Mouse (Mus musculus) mesoderm, embryonic 11.5 days (tissue): ENCODE measurements around the gene Lsamp.

Experiments used
- DNase-seq: peaks from one replicate; pipeline ENCODE4 v3.0.0-alpha.2; 2012; ENCODE audit warnings: low read depth, low spot score

Gene Lsamp

DNA sequence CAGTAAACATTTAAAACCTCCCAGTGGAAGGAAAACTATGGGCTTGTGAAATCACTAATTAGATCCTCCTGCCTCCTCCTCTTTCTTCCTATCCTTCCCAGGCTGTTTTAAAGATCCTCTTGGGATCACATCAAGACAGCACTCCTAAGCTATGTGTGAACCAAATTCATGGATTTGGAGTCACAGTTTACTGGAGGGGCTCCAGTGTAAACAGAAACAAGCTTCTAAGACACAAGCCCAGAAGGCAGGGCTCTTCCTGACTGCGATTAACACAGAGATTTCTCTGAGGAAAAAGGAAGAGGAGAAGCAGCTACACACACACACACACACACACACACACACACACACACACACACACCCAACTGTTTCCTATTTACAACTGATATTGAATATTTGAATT lies 961.7 kb downstream of the Lsamp start:
- DNase-seq, result no peak

DNA sequence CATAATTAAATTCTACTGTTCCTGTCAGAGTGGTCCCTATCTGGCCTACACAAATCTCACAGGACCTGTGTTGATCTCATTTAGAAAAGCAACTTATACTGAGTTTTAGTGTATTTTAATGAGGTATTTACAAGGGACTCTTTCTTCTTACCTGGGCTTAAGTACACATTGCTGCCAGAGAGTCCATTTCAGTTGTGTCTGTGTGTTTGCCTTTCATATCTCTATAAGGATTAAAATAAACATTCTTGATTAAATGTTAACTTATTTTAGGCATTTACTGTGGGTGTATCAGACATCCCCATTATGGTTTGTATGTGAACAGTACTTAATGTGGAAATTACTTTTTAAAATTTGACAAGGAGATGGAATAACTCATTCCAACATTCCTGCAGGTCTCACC lies 963.9 kb downstream of the Lsamp start:
- DNase-seq, result no peak

DNA sequence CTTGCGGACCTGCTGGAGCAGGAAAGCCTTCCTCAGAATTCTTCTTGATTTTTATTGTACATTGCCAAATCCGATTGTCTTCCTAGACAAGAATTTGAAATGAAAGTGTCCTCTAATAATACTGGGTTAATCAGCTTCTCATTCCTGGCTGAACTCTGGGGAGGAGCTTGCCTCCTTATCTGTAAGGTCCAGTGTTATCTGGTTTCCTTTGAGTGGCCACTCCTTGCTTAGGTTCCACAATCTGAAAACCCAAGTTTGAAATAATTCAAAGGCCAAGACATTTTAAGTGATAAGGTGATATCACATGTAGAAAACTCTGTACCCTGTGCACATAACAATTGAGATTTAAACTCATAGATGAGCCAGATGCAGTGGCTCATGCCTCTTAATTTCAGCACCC lies 975.0 kb downstream of the Lsamp start:
- DNase-seq, result no peak

DNA sequence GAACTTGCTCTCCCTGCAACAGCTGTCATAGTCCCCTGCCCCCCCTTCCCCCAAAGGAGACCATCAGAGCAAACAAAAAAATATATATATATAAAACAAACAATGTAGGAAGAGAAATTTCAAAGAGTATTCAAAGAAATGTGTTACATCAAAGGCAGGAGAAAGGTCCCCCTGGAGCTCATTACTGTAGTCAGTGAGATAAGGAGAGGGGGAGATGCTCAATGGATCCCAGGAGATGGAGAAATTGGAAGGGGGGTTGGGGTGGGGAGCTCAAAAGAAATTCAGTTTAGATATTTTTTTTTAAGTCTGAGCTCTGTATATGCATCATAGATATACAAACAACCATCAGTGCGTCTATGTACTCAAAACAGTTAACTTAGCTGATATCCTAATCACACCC lies 976.4 kb downstream of the Lsamp start:
- no peak for DNase-seq

DNA sequence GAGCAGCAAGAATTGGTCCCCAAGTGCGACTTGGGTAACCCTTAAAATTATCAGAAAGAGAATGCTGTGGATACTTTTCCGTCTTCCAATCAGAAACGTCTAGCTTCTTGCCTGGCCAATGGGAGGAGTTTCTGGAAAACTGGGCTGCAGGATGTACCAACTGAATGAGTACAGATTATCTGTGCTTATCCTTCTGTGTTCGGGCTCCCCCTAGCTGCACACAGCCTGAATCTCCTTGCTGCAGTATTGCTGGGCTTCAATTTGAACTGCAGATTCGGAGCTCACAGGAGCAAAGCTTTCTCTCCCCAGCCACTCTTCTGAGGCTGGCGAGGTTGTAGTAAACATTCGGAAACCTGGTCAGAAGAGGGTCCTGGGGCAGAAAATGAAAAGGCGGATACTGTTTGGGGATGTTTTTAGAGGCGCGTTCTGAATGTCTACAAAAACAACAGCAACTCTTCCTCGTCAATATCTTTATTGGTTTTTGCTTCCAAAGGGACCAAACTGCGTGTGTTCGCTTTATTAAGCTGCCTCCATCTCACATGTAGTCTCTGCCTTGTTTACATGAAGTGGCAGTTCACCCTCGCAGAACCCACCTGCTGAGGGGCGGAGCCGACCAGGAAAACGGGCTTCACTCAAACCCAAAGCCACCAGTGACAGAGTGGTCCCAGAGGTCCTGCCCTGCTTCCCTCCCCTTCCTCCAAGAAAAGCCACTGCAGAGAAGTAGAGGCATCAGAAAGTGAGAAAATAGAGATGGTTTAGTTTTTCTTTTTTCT lies 984.1 kb downstream of the Lsamp start:
- peak; percentile 85 for DNase-seq

DNA sequence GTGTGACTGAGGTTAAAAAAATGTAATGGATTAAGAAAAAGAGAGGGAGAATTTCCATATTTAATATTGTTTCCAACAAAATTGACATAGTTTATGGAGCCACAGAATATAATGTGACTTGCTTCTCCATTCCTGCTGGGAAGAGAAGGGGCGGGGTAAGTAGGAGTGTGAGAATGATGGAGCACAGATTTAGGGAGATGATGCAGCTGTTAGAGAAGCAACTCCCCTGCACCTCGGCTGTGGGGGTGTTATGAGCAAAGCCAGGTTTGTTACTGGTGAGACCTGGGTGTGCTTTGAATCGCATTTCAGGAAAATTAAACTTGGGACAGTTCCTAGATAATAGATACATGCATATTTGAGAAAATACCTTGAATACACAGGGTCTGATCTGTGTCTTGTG lies 987.2 kb downstream of the Lsamp start:
- DNase-seq, result no peak

DNA sequence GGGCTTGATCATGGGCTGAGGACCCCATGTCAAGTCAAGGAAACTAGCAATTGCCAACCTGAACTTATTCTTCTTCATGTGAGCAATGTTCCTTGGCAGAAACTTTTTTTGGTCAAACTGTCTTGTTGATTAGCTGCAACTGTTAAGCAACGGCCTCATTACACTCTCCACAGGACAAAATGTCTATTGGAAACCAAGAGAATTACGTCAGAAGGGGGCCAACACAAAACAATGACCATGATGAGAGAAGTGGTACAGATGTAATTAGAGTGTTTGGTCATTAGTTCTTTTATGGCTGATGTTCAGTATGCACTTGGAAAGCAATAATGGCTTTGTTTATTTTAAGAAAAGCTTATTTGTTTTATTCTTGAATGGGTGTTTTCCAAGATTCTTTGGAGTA lies 989.9 kb downstream of the Lsamp start:
- no peak for DNase-seq

DNA sequence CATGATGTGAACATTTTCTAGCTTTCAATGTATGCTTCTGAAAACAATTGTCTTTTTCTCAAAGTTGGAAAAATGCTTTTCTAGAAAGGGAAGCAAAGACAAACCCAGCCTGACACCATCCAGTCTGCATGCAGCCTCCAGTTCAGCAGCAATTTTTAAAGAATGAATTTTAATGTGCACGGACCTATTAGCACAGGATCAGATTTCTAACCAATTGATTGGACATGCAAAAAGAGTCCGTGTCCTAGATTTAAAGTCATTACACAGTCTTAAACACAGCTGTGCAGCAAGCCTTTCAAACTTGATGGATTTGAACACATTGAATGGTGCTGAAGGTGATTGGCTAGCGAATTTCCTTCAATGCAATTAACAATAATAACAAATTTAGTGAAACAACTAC lies 998.9 kb downstream of the Lsamp start:
- no peak for DNase-seq

DNA sequence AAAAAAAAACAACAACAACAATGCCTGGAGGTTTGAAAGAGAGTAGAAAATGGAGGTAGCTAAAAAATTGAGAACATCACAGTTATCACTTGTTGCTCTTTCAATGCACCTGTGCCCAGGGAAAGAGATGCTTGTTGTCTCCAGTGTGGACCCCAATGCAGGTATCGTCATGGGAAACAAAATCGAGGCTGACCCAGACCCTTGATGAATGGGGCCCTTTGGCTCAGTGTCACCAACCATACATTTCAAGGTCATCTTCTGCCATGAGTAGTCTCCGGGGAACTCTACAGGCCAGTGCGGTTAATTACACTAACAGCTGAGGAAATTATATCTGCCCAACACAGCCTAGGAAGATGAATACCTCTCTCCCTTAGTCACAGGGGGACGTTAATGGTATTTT lies 1023.4 kb downstream of the Lsamp start:
- DNase-seq, result peak; percentile 30

DNA sequence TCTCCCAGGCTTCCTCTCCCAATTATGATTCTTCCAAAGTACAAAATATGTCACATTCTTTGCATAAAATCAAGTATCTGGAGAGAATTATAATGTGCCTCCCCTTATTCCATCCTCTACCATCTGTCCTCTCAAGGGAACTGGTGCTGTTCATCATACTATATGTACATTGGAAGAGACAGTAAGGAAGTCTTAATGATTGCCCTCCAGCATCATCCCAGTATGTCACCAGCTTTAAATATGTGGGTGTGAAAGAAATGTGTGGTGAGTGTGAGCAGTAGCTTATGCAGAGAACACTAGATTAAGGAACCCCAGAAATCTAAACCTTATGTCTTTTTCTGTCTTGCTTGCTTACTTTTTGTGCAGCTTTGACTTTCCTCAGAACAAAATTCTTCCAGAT lies 1050.6 kb downstream of the Lsamp start:
- no peak for DNase-seq

DNA sequence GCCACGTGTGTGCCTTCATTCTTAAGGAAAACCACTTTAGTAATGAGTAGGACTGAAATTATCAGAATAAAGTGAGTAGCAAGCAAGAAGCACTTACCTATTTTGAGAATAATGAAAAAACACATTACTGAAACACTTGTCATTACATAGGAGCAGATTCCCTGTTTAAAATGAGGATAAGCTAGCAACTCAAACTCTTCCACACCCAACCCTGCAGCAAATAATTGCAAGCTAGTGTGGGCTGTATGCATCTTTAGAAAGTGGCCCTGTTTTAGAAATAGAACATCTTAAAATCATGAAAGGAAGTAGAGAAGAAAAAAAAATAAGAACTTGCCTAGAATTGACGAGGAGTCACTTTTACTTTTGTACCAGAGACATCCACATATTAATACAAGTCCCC lies 1057.5 kb downstream of the Lsamp start:
- no peak for DNase-seq

DNA sequence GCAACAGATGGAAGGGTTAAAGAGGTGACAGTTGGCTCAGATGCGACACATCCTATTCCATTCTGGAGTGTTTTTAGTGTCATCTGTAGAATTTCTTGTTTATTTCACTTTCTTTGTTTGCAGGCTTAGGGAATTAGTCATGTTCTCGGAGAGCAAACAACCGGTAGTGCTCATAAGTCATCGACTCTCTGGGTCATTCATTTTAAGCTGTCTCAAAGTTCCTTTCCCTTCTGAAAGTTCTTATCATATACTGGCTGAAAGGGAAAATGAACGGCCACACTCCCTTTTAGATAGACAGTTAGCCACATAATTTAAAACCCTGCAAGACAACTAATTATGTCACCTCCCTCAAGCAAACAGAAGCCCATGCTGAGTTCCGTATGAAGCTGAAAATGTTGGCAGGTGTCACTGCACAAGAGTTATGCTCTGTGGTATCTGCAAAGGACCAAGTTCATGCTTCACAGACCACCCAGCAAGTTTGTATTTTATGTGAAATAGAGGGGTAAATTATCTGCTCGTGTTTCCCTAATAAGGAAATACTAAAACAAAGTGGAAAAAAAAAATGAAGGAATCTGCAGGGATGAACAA lies 1079.2 kb downstream of the Lsamp start:
- DNase-seq, result no peak

DNA sequence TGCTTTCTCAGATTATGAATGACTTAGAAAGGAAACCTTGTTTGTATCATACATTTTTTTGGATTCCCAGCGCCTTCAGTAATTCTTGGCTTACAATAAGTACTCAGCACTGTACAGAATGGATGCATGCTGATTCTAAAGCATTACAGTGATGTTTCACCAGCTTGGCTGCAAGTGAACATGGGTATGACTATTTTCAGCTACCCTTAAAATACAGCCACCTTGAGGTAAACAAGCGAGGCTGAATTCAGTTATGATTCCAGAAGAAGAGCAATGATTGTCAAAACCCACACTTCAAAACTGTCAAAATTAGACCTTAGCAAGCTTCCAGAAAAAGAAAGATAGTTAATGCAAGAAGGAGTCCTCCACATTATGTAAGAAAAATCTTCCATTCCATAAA lies 1089.3 kb downstream of the Lsamp start:
- DNase-seq, result no peak

DNA sequence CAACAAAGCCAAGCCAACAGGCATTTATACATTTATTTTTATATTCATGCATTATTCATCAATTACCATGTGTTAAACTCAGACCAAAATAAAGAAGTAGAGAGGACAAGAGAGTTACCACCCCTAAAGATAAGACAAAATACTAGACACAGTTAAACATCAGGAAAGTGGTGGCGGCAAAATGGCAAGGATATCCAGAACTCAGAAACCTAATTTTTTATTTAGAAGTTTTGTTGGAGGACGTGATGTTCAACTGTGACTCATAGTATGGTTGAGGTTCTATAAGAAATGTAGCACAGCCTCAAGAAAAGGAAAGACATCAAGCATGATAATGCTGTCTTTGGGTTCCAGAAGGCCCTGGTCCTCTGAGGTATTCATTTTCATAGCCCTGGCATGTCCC lies 1104.5 kb downstream of the Lsamp start:
- no peak for DNase-seq

DNA sequence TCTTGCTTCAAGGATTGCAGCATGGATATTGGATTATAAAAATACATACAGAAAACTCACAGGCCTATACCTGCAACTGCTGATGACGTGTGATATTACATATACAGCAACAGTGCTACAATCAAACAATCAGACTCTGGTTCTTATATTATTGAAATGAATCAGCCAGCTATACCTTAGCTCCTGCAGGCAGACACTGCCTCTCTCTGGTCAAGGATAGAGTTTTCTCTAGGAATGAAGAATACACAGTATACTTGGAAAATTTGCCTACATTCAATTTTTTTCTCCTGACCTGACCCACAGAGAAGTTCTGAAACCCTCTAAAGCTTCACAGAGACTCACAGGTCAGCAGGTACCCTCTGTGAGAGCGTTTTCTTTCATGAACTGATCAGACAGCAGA lies 1105.9 kb downstream of the Lsamp start:
- DNase-seq, result no peak

DNA sequence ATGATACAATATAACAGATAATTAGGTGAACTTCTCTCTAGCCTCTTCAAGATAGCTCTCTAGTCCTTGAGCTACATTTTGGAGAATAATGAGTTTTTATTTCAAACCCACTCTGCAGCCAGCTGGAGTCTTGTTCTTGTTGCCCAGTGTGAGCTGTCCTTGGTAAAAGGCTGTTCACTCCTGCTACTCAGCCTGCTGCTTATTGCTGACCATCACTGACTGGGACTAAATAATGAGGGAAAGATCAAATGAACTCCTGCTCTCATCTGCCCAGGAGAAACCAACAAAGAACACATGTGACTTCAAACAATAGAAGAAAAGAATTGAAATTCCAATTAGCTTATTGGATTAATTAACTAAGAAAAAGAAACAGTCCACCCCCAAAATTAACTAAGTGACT lies 1107.1 kb downstream of the Lsamp start:
- no peak for DNase-seq

DNA sequence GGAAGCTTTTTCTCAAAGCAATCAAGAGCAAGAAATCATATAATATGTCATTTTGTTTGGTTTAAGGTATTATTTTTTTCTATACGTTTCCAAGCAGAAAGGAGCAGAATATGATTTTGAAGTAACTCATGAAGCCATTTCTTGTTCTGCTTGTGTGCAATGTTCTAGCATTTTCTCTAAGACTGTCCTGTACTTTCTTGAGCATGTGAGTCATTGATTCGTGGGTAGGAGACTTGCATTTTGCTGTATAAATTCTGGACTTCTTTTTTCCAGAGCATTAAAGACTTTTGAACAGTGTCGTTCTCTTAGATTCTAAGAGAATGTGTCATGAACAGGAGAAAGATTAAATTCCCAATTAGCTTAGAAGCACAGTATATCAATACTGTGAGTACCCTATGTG lies 1118.6 kb downstream of the Lsamp start:
- DNase-seq, result no peak

DNA sequence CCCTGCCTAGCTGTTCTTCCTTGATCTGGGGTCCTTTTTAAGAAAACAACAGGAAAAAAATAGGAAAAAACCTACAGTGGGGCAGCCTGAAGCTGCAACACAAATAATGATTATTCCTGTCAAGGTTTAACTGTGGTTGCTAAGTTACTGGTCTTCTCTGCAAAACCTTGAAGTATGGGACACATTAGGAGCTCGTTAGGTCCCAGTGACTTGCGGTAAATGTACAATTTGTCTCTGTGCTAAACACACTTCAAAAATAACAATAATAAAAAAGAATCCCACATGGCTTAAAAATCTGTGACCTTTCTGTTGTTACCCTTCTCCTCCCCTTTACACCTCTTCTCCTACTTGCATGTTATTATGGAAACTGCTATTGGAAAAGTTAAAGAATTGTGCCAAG lies 1140.2 kb downstream of the Lsamp start:
- DNase-seq, result no peak

DNA sequence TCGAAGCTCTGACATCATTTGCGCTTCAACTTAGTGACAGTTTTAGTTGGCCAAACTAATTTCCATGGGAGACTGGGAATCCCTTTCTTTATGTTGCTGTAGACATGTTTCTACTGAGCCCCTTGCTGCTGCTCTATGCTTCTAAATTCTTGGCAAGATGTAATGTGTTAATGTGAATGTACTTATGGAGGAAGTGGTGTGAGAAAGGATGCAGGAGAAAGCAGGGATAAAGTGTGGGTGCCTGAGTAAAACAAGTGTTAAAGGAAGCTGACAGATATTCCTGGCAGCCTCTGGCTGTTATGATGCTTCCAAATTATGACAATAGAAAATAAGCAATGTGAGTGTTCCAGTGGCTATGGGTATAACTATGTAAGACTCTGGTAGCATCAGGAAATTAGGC lies 1140.9 kb downstream of the Lsamp start:
- no peak for DNase-seq

DNA sequence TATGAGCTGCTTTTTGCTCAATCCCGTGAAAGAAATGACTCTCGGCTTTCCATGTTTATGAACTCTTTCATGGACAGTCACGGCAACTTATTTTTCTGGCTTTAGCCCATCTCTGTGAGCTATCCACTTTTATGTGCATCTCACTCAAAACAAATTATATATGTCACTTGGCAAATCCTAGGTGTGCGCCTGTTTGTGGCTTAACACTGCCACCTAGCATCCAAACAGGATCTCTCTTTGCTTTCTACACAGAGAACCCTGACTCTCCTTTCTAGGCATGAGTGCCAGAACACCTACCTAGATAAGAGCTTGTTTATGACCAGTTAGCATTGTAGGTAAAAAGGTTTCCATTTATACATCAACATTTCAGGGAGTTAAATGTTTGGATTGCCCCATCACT lies 1146.9 kb downstream of the Lsamp start:
- no peak for DNase-seq

DNA sequence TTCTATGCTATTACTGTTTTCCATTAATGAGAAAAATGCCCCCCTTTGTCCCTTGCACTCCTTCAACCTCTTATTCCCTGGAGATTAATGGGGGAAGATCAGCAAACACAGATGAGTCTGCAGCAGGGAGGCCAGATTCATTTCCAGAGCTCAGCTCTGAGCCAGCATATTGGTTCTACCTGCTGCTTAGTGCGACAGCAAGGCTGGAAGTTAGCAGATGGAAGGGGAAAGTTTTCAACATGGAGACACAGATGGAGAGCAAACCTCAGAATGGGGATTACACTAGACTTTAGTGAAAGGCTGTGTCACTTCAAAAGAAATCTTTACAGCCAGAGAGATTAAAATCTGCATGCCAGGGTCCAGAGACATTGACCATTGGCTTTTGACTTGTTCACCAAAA lies 1188.7 kb downstream of the Lsamp start:
- DNase-seq, result no peak

DNA sequence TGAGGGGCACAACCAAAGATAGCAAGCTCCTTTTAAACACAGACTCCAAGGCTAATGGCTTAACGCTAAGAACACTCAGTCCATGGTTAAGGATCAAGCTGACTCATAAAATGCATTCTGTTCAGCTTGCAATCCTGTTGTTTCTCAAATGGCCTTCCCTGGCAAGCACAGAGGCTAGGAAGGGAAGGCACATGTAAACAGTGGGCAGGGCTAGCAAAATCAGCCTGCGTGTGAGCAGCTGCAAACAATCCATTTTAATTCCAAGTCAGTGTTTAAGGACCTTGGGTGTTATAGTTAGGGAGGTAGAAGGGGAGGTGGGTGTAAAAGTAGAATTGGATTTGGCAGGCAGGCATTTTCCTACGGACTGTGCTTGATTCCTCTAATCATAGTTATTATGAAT lies 1195.4 kb downstream of the Lsamp start:
- no peak for DNase-seq

DNA sequence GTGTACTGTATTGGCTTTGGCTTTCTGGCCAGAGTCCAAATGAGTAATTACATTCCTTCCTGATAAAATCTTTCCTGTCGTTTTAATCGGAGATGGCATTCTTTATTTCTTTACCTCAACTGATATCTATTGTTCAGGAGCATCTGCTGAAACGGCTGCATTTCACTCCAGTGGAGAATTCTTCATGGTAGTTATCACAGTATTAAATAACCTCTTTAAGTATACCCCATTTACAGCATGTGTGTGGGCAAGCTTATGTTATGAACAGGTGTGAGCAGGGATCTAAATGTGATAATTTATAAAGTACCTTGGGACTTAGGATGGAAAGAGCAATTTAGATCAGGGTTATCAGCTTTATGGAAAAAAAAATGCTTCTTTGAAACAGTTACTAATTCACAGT lies 1196.7 kb downstream of the Lsamp start:
- DNase-seq, result no peak

DNA sequence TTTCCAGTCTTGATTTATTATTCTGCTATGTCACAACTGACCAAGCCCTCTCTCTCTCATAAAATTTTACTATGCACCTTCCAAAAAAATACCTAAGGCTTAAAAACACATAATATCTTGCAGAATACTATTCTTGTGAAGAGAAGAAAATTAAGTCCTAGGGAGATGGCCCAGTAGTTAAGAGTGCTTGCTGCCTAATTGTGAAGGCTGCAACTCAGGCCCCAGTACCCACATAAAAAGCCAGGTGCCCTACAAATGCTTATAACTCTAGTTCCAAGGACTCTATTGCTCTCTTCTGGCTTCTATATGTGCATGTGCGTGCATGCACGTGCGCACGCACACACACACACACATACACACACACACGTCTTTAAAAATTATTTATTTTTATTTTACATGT lies 1225.9 kb downstream of the Lsamp start:
- DNase-seq, result no peak
